10 mouse cellular contexts compared by ENCODE assay signal in the genomic region with DNA sequence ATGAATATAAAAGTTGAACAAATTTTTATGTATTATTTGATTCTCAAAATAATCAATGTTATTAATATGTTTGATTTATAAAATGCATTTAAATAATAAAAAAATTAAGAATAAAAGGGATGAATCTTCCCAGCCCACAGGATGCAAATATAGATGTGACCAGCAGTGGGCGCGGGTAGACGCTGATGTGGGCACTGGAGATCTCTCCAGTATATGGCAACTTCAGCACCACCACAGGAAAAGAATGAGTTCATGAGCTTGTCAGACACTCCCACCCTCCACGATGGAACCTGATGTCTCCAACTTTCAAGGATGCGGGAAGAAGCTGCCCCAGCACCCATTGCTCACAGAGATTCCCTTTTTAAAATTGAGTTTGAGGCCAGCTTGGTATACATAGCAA. TPM values are rescaled to one million over a fixed set of nuclear protein-coding genes. Genes with fewer than 3 reads are reported as not detected.
A peak's percentile ranks its signal among the peaks of the same experiment; 100 is the strongest.
DNase-seq lines count a peak whose midpoint lies in the region; ATAC-seq lines count a peak whose summit lies in the region.
"Had no signal": no experiment of that assay in that cellular context is flagged by ENCODE, and none has a peak within 500 bp of the region (broad histone marks: within the 10 kb centered on the region; RNA-seq: fewer than 3 reads in every experiment).

No protein-coding gene starts in this region.

- ATAC-seq in kidney, embryonic 15.5 days (replicated peaks; ENCODE audit: low FRiP score), result no peak
- peak; percentile 75 for ATAC-seq in CD4-positive, CD25-positive, alpha-beta regulatory T cell, adult 4 months

- no peak overlapping the region for H3K4me2 ChIP-seq in kidney, embryonic 15.5 days
- H3K4me2 ChIP-seq: limb, embryonic 12.5 days had no signal

- no peaks in the 10 kb centered on the region for H3K36me3 ChIP-seq in kidney, embryonic 15.5 days
- H3K36me3 ChIP-seq: limb, embryonic 12.5 days had no signal

- peak; percentile 66 for DNase-seq in kidney, adult 18-20 months
- peak; percentile 69 to 71 for DNase-seq in adrenal gland, adult 18-20 months (ENCODE audit: low spot score in 2 of 2)
- DNase-seq in embryo, embryonic 11 days, result peak; percentile 64
- DNase-seq in kidney, postnatal 14 days, result peak; percentile 67
- DNase-seq in naive thymus-derived CD4-positive, alpha-beta T cell, adult 2 months (ENCODE audit: low read depth), result peak; percentile 87
- peak; percentile 74 to 75 for DNase-seq in thymus, postnatal 36 days

- no peak overlapping the region for H3K9ac ChIP-seq in kidney, embryonic 15.5 days
- H3K9ac ChIP-seq: limb, embryonic 12.5 days had no signal

- no peak overlapping the region for H3K4me3 ChIP-seq in kidney, embryonic 15.5 days (replicated peaks)
- H3K4me3 ChIP-seq: erythroblast, embryonic 14.5 days; limb, embryonic 12.5 days had no signal

- no peaks in the 10 kb centered on the region for H3K27me3 ChIP-seq in kidney, embryonic 15.5 days

- 4% methylated on average over 5 of the region's 5 CpGs for WGBS in kidney, embryonic 15.5 days

- no peak overlapping the region for H3K27ac ChIP-seq in kidney, embryonic 15.5 days
- H3K27ac ChIP-seq: limb, embryonic 12.5 days had no signal

- H3K9me3 ChIP-seq in kidney, embryonic 15.5 days (replicated peaks), result no peaks in the 10 kb centered on the region
- H3K9me3 ChIP-seq: limb, embryonic 12.5 days had no signal

- H3K4me1 ChIP-seq in kidney, embryonic 15.5 days, result no peaks in the 10 kb centered on the region
- H3K4me1 ChIP-seq: limb, embryonic 12.5 days had no signal

RNA-seq across cellular contexts. Expression of gene Slfn2, which starts 7.0 kb away (rescaled TPM):
- 4.0 and 4.4 TPM in 2 replicates for polyA plus RNA-seq in kidney, embryonic 15.5 days (2015; fragmentation: Nextera tagmentation; extraction: Ambion mirVana)
- polyA plus RNA-seq in CD4-positive, CD25-positive, alpha-beta regulatory T cell, adult 4 months (2017; shearing (Covaris generic)), result 100 to 1,000 TPM; 806 to 834 TPM
- total RNA-seq in adrenal gland, adult 18-20 months (2021), result 1 to 10 TPM; 6.6 to 8.5 TPM
- polyA plus RNA-seq: erythroblast, embryonic 14.5 days had no signal

RNA-seq across cellular contexts. Expression of gene Slfn8, which starts 37.3 kb away (rescaled TPM):
- polyA plus RNA-seq in kidney, embryonic 15.5 days (2015; fragmentation: Nextera tagmentation; extraction: Ambion mirVana), result 0.54 and 0.58 TPM in 2 replicates
- 100 to 1,000 TPM; 109 to 141 TPM for polyA plus RNA-seq in CD4-positive, CD25-positive, alpha-beta regulatory T cell, adult 4 months (2017; shearing (Covaris generic))
- 1 to 10 TPM; 1.4 to 2.2 TPM for total RNA-seq in adrenal gland, adult 18-20 months (2021)
- polyA plus RNA-seq: erythroblast, embryonic 14.5 days had no signal

RNA-seq across cellular contexts. Expression of gene Slfn1, which starts 58.8 kb away (rescaled TPM):
- polyA plus RNA-seq in kidney, embryonic 15.5 days (2015; fragmentation: Nextera tagmentation; extraction: Ambion mirVana), result 0.28 and 0.31 TPM in 2 replicates
- 100 to 1,000 TPM; 247 to 270 TPM for polyA plus RNA-seq in CD4-positive, CD25-positive, alpha-beta regulatory T cell, adult 4 months (2017; shearing (Covaris generic))
- under 1 TPM; 0.20 to 0.35 TPM for total RNA-seq in adrenal gland, adult 18-20 months (2021)
- polyA plus RNA-seq: erythroblast, embryonic 14.5 days; limb, embryonic 12.5 days had no signal

Comparison
In these comparisons a context has a peak if more than half of its experiments do, and no peak if none do; other contexts are left out.
1. RNA of gene Slfn2, which starts 7.0 kb away (polyA plus RNA-seq): 806 to 834 TPM in CD4-positive, CD25-positive, alpha-beta regulatory T cell, adult 4 months; 4.0 to 4.4 TPM in kidney, embryonic 15.5 days; every median in the first group is over 100 times any median in the second.
2. RNA of gene Slfn8, which starts 37.3 kb away (polyA plus RNA-seq): 109 to 141 TPM in CD4-positive, CD25-positive, alpha-beta regulatory T cell, adult 4 months; 0.54 to 0.58 TPM in kidney, embryonic 15.5 days; every median in the first group is over 10 times any median in the second.
3. RNA of gene Slfn1, which starts 58.8 kb away (polyA plus RNA-seq): 247 to 270 TPM in CD4-positive, CD25-positive, alpha-beta regulatory T cell, adult 4 months; 0.28 to 0.31 TPM in kidney, embryonic 15.5 days; every median in the first group is over 100 times any median in the second.
4. Peak in every context shown above with its lines, with median percentiles within 50 percentile points of each other: DNase-seq.